In genomic region chr11:40690444-40691127, GRCm38 (mm10) we compare ENCODE assay signal across 1 mouse cellular context.
TF ChIP-seq lines count a peak whose summit lies in the region.

No protein-coding gene starts in this region.

TF ChIP-seq in CH12.LX, 34 proteins besides CTCF, POLR2A, EP300 and RAD21 (continued from another document):
- TF ChIP-seq ZC3H11A (IDR thresholded peaks at IDR 0.05; ENCODE audit: low read depth, low read length) (no peak), JUN (IDR thresholded peaks at IDR 0.05; ENCODE audit: insufficient read depth, low read depth, low read length) (no peak)
